Mouse (Mus musculus): ENCODE results near the gene Ctnnbl1. TPM values are rescaled to one million over a fixed set of nuclear protein-coding genes. Genes with fewer than 3 reads are reported as not detected.

Gene Ctnnbl1
- polyA plus RNA-seq, 1 experiment from 2014 or later = 35.6 TPM

DNA sequence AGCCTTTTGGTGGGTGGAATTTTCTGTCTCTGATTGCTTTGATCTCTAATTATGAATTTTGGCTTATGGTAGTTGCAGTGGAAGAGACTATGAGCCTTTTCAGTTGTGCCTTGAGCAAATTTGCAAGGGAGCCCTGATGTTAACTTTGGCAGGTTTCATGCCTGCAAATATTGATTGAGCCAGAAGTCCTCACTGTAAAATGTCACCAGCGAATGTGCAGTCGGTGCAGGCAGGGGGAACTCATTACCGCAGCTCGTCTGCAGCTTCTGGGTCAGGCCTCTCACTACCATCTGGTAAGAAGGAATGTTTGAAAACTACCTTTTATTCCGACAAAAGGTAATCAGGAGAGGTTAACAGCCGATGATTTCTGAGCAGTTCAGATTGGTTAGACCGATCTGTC lies 29.4 kb downstream of the Ctnnbl1 start:
- peaks cover 51% of the 10 kb centered on the region; the same call in 1 of the 2 replicates for H3K79me2 ChIP-seq (ENCODE audit: inconsistent target)
- no peak overlapping the region for H3K27ac ChIP-seq
- H3K36me3 ChIP-seq (ENCODE audit: inconsistent target) = no peaks in the 10 kb centered on the region
- no peak overlapping the region for H3K4me3 ChIP-seq (ENCODE audit: inconsistent target)
- WGBS (ENCODE audit: missing documents) = 96% methylated on average over 7 of the region's 7 CpGs

DNA sequence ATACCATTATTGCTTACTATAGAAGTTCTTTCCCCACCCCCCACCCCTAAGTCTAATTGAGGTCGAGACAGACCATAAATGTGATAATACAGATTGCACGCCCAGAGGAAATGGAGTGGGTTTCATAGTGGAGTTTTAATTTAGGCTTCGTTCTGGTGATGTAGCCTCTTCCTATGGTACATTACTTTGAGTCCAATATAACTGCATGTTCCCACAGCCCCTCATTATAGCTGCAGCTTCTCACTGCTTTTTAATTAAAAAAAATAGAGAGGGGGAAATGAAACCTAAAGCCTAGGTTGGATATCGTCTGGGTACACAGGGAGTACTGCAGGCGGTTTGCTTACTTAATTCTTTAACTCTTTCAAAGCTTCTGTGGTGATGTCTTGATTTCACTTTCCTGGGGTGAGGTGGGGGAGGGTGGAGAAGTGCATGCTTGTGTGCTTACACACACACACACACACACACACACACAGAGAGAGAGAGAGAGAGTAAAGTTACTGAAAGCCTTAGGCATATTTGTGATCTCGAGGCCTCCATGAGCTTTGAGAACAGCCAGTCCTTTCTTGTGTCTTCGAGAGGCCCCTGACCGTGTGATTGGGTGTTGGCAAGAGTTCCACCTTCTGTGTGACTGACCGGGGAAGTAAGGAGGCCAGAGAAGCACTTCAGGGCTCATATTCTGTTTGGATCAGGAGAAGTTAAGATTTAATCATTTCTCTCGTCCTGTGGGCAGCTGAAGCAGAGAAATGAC lies 31.7 kb downstream of the Ctnnbl1 start:
- 36% methylated on average over 10 of the region's 10 CpGs for WGBS (ENCODE audit: missing documents)
- no peak overlapping the region for H3K27ac ChIP-seq
- peaks cover 46% of the 10 kb centered on the region; the same call in 1 of the 2 replicates for H3K79me2 ChIP-seq (ENCODE audit: inconsistent target)
- H3K36me3 ChIP-seq (ENCODE audit: inconsistent target) = no peaks in the 10 kb centered on the region
- H3K4me3 ChIP-seq (ENCODE audit: inconsistent target) = no peak overlapping the region

DNA sequence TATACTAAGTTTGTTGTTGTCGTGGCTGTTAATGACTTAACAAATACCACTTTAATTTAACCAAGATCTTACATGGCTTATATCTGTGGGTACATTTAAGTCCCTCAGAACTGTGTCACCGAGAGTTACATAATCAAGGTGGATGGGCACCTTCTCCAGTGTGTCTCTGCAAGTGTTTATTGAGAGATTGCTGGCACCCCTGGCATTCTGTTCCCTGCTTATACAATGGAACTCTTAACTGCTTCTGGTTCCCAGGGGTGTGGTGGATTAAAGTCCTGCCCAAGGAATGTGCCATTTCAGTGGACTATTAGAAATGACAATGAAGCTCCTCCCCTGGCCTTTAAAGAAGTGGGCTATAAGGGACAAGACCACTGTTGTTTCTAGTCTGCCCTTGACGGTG lies 33.6 kb downstream of the Ctnnbl1 start:
- Histone ChIP-seq H3K36me3 (ENCODE audit: inconsistent target) (peaks cover 8% of the 10 kb centered on the region; the same call in 1 of the 2 replicates), H3K4me3 (ENCODE audit: inconsistent target) (no peak overlapping the region), H3K27ac (no peak overlapping the region), H3K79me2 (ENCODE audit: inconsistent target) (peaks cover 29% of the 10 kb centered on the region; the same call in 1 of the 2 replicates)
- 92% methylated on average over 3 of the region's 3 CpGs for WGBS (ENCODE audit: missing documents)

DNA sequence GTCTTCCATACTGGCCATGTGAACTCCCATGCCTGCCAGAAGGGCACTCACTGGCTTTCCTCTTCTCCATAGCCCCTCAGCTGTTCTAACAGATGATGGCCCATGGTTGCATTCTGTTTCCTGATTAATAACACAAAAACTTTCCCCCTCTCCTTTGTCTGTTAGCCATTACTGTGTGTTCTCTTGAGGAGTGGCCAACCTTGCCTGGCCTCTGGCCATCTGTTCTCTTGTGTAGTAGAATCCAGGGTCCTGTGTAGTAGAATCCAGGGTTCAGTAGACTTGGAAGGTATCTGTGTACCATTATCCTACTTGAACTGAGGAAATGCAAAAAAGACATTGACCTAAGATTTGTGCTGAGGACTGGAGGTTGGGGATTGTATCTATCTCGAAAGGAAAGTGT lies 36.5 kb downstream of the Ctnnbl1 start:
- Histone ChIP-seq H3K79me2 (ENCODE audit: inconsistent target) (peaks cover 19% of the 10 kb centered on the region; the same call in 1 of the 2 replicates), H3K36me3 (ENCODE audit: inconsistent target) (peaks cover 10% of the 10 kb centered on the region; the same call in 1 of the 2 replicates), H3K27ac (no peak overlapping the region), H3K4me3 (ENCODE audit: inconsistent target) (no peak overlapping the region)
- 77% methylated on average over 1 of the region's 1 CpGs for WGBS (ENCODE audit: missing documents)

DNA sequence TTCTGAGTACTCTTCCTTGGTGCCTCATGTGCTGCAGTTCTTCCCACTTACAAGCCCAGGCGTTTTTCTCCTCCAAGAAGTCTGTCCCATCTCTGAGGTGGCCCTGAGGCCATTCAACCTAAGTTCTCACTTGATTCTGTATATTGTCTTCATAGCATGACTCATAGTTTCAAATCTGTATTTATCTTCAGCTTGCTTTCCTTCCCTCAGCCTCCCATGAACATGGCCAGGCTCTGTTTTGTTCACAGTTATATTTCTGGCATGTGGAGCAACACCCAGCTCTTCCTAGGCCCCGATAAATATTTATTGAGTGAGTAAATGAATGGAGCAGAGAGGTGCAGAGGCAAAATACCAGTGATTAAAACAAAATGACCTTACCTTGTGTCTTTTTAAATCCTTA lies 38.8 kb downstream of the Ctnnbl1 start:
- H3K27ac ChIP-seq = no peak overlapping the region
- no peak overlapping the region for H3K4me3 ChIP-seq (ENCODE audit: inconsistent target)
- 90% methylated on average over 2 of the region's 2 CpGs for WGBS (ENCODE audit: missing documents)
- peaks cover 11% of the 10 kb centered on the region; the same call in 1 of the 2 replicates for H3K79me2 ChIP-seq (ENCODE audit: inconsistent target)
- H3K36me3 ChIP-seq (ENCODE audit: inconsistent target) = peaks cover 17% of the 10 kb centered on the region; the same call in 1 of the 2 replicates

DNA sequence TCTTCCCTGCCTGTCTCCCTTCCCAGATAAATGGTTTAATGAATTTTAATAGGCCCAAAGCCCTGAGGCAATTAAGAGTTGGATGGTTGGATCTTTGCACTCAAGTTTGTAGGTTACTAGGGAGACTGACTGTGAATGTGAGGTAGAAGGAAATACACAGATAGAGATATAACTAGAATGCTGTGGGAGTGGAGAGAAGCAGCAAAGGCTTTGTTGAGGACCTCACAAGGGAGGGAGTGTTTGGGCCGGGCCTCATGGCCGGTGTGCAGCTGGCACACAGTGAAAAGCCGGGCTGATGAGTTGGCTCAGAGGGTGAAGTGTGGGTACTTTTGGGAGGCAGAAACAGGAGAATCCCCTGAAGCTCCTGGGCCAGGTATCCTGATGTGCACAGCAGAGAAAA lies 43.8 kb downstream of the Ctnnbl1 start:
- H3K4me3 ChIP-seq (ENCODE audit: inconsistent target) = no peak overlapping the region
- H3K36me3 ChIP-seq (ENCODE audit: inconsistent target) = peaks cover 30% of the 10 kb centered on the region
- 92% methylated on average over 3 of the region's 3 CpGs for WGBS (ENCODE audit: missing documents)
- H3K27ac ChIP-seq = no peak overlapping the region
- no peaks in the 10 kb centered on the region for H3K79me2 ChIP-seq (ENCODE audit: inconsistent target)

DNA sequence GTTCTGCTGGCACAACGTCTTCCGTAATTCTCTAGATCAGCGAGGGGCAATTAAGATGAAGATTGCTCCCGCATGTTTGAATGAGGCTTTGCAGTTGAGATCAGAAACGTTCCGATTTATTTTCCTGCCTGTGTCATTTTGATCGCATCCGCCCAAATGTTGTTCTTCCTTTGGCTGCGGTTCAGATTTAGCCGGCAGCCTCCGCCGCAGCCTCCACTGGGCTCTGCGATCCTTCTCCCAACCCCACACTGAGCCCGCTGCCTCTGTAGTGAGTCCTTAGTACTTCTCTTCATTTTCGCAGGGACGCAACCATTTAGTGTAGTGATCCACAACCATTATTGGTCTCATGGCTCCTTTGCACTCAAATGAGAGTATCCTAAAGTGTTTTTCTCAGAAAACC lies 46.0 kb downstream of the Ctnnbl1 start:
- Histone ChIP-seq H3K4me3 (ENCODE audit: inconsistent target) (no peak overlapping the region), H3K27ac (no peak overlapping the region), H3K36me3 (ENCODE audit: inconsistent target) (peaks cover 30% of the 10 kb centered on the region), H3K79me2 (ENCODE audit: inconsistent target) (no peaks in the 10 kb centered on the region)
- WGBS (ENCODE audit: missing documents) = 92% methylated on average over 16 of the region's 16 CpGs

DNA sequence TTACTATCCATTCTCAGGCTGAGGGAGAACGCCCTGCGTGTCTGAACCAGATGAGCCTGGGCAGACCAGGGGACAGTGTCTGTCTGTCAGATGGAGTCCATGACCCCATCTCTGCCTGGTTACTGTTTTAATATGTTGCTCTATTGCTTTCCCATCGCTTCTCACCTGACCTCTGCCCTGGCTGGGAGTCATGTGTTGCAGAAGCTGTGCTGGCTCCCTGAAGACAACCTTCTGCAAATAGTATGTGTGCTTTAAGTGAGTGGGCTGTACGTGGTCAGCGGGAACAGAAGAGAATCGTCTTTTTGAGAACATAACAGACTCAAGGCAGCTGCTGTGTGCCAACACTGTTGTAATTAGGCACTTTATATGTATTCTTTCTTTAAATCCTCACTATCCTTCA lies 47.0 kb downstream of the Ctnnbl1 start:
- WGBS (ENCODE audit: missing documents) = 95% methylated on average over 6 of the region's 6 CpGs
- H3K27ac ChIP-seq = no peak overlapping the region
- peaks cover 37% of the 10 kb centered on the region for H3K36me3 ChIP-seq (ENCODE audit: inconsistent target)

DNA sequence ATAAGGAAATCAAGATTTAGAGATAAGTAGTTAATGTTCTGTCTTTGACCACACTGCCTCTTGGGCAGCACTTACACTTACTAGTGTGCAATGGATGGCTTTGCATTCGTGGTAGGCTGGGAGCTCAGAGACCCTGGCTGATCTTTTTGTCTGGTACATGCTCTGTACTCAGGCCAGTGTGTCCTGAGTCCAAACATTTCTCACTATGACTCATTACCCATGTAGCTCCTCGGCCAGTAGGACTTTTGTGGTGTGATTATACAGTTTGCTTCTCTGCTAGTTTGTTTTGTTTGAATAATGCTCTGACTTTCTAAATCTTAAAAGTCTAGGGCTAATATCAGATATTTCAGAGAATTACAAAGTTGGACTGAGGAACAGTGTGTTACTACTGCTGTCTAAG lies 47.4 kb downstream of the Ctnnbl1 start:
- H3K27ac ChIP-seq = no peak overlapping the region
- WGBS (ENCODE audit: missing documents) = 94% methylated on average over 2 of the region's 2 CpGs
- no peak overlapping the region for H3K4me3 ChIP-seq (ENCODE audit: inconsistent target)
- peaks cover 37% of the 10 kb centered on the region for H3K36me3 ChIP-seq (ENCODE audit: inconsistent target)
- H3K79me2 ChIP-seq (ENCODE audit: inconsistent target) = no peaks in the 10 kb centered on the region

More for the DNA sequence above, 47.0 kb downstream of the Ctnnbl1 start:
- no peaks in the 10 kb centered on the region for H3K79me2 ChIP-seq (ENCODE audit: inconsistent target)
- H3K4me3 ChIP-seq (ENCODE audit: inconsistent target) = no peak overlapping the region

DNA sequence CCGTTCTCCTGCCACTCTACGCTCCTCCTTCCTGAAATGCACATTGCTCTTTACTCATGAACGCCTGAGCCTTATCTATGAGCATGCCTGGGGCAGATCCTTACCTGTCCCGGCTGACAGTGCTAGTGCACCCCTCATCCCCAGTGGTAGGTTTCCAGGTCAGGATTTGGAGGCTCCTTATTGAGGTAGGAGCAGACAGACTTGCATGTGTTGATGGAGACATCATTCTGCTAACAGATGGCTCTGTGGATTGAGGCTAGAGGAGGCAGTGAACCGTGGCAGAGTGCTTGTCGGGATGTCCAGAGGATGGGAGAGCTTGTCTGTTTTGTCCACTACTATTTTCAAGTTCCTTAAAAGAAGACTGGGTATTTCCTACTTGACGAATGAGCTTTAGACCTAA lies 52.0 kb downstream of the Ctnnbl1 start:
- H3K79me2 ChIP-seq (ENCODE audit: inconsistent target) = no peaks in the 10 kb centered on the region
- WGBS (ENCODE audit: missing documents) = 93% methylated on average over 7 of the region's 7 CpGs
- no peak overlapping the region for H3K27ac ChIP-seq
- H3K36me3 ChIP-seq (ENCODE audit: inconsistent target) = peaks cover 24% of the 10 kb centered on the region
- no peak overlapping the region for H3K4me3 ChIP-seq (ENCODE audit: inconsistent target)

DNA sequence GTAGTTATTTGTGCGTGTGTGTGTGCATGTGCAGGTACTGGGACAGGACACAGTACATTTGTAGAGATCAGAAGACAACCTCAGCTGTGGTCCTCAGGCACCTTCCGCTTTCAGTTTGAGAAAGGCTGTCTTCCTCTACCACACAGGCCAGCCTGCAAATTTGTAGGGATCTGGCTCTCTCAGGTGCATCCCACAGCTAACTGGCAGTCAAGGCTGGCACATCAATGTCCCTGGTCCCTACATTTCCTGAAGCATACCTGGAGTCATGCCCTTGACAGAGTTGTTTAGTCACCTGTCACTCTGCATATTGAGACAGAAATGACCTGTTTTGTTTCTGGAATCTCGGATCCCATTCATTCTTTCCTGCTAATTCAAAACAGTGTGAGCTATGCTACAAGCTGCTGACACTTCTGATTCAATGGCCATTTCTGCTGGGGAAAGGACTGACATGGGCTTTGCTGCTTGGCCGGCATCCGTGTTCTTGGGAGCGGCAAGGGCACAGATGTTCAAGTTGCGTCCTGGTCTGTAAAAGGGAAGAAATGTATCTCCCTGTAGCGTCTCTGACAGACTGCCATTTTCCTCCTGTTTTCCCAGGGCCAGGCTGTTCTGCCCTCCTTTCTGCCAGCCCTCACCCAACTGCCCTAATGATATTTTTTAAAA lies 53.8 kb downstream of the Ctnnbl1 start:
- Histone ChIP-seq H3K36me3 (ENCODE audit: inconsistent target) (peaks cover 24% of the 10 kb centered on the region), H3K27ac (no peak overlapping the region), H3K4me3 (ENCODE audit: inconsistent target) (no peak overlapping the region), H3K79me2 (ENCODE audit: inconsistent target) (no peaks in the 10 kb centered on the region)
- 94% methylated on average over 8 of the region's 8 CpGs for WGBS (ENCODE audit: missing documents)

DNA sequence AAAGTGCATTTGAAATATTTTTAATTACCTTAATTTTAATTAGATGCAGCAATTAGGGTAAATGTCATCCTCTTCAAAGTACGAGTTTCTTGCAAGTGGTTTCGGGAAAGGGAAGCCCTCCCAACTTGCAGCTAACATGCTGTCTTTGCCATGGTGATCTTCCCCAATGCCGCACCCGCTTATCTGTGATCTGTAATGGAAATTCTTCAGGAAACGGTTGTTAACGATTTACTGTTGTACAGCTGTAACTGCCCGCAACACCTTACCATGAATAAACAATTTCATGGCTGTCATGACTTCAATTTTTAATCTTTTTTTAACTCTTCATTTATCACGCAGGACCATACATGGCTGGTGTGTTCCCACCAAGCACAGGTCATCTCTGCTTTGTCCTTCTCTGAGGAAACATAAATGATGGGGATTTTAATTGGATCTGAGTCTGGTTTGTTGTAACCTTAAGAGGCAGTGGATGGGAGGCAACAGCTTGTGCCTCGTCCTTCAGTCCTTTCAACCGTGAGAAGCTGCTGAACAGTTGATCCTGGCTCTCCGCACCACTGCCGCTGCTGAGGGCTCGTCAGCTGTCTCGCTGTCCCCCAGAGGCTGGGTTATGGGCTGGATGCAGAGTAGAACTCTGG lies 54.4 kb downstream of the Ctnnbl1 start:
- H3K4me3 ChIP-seq (ENCODE audit: inconsistent target) = no peak overlapping the region
- whole genome bisulfite sequencing (ENCODE audit: missing documents) = 94% methylated on average over 10 of the region's 14 CpGs
- no peaks in the 10 kb centered on the region for H3K79me2 ChIP-seq (ENCODE audit: inconsistent target)
- peaks cover 24% of the 10 kb centered on the region for H3K36me3 ChIP-seq (ENCODE audit: inconsistent target)
- H3K27ac ChIP-seq = no peak overlapping the region

DNA sequence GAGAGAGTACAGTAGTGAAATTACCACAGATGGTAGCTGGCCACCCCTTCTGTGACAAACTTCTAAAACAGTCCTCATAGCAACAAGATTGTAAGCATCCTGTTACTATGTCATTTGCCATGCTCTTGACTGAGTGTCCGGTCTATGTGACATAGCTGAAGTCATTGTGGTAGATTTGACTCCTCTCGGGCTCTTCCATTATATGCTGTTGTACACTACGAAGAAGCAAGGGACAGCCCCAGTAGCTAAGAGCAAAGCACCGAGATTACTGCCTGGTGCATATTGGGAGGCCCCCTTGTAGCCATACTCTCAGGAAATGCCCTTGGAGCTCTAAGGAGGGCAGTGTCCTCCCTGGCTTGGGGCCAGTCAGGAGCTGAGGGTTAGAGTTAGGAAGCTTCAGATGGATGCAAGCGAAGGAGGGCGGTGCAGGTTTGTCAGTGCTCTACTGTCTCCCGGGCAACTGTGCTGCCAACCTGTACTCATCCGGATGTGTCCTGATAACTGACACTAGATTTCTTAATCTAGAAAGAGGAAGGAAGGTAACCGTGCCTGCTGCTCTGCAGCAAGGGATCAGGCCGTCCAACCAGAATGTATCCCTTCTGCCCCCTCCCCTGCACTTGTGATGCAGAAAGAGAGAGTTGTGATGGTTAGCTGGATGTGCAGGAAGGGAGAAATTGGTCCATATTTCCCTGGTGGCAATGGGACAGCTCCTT lies 55.8 kb downstream of the Ctnnbl1 start:
- 59% methylated on average over 10 of the region's 10 CpGs for WGBS (ENCODE audit: missing documents)

DNA sequence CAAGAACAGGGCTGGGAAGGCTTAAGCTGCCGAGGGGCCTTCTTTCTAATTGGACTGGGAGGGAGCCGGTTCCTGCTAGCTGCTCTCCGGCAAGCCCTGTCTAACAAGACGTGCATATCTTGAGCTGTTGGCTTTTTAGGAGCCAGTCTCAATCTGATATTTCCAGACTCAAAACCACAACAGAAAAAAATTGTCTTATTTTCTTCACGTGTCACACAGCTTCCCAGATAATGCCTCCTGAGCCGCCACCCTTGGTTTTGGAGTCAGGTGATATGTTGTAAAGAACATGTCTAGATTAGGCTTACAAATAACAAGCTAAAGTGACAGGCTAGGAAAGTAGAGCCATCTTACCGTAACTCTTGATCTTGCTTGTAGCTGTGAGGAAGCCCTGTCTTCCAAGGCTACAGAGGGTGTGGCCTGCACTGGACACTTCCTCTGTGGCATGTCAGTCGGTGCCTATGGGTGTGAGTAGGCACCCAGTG lies 56.7 kb downstream of the Ctnnbl1 start:
- H3K4me3 ChIP-seq (ENCODE audit: inconsistent target) = no peak overlapping the region

More for the DNA sequence above, 55.8 kb downstream of the Ctnnbl1 start:
- Histone ChIP-seq H3K27ac (no peak overlapping the region), H3K4me3 (ENCODE audit: inconsistent target) (no peak overlapping the region), H3K36me3 (ENCODE audit: inconsistent target) (peaks cover 24% of the 10 kb centered on the region), H3K79me2 (ENCODE audit: inconsistent target) (no peaks in the 10 kb centered on the region)

More for the DNA sequence above, 56.7 kb downstream of the Ctnnbl1 start:
- no peak overlapping the region for H3K27ac ChIP-seq
- WGBS (ENCODE audit: missing documents) = 66% methylated on average over 8 of the region's 8 CpGs
- H3K79me2 ChIP-seq (ENCODE audit: inconsistent target) = no peaks in the 10 kb centered on the region
- H3K36me3 ChIP-seq (ENCODE audit: inconsistent target) = peaks cover 21% of the 10 kb centered on the region

Data from macrophage (primary cell).